Mouse (Mus musculus): ENCODE measurements around the gene Wfdc1. TPM values are rescaled to one million over a fixed set of nuclear protein-coding genes. Genes with fewer than 3 reads are reported as not detected.
A peak's percentile ranks its signal among the peaks of the same experiment; 100 is the strongest.

Wfdc1 gene
- total RNA-seq, 1 experiment, result 0.13 TPM

- Histone ChIP-seq H3K9me3 (ENCODE audit: control insufficient read depth, insufficient read depth, low read depth, low read length) (no peaks in the 10 kb centered on the region), H3K27ac (ENCODE audit: insufficient read depth, low read depth, low read length, poor library complexity, severe bottlenecking) (no peak overlapping the region), H3K4me3 (ENCODE audit: insufficient read depth in 1 of 2, low read depth in 1 of 2, low read length in 2 of 2, poor library complexity in 1 of 2, severe bottlenecking in 1 of 2) (no peak overlapping the region), H3K9ac (ENCODE audit: insufficient read depth, low read depth, low read length, poor library complexity, severe bottlenecking) (no peak overlapping the region), H3K36me3 (ENCODE audit: control insufficient read depth, insufficient read depth, low read length, poor library complexity, severe bottlenecking) (no peaks in the 10 kb centered on the region), H3K4me1 (ENCODE audit: control insufficient read depth in 2 of 2, insufficient read depth in 2 of 2, low read length in 2 of 2, poor library complexity in 1 of 2) (peaks cover 11 to 32% of the 10 kb centered on the region in 2 experiments; a peak in 3 of 4 replicates)
- TF ChIP-seq HCFC1 (IDR thresholded peaks at IDR 0.05; ENCODE audit: borderline replicate concordance, insufficient read depth, low read length), result no peak
- no peak for TF ChIP-seq MAFK (IDR thresholded peaks at IDR 0.05; ENCODE audit: insufficient read depth, low read depth, low read length)
- no peak for TF ChIP-seq CHD2 (IDR thresholded peaks at IDR 0.05; ENCODE audit: low read depth, low read length)
- no peak for TF ChIP-seq ZNF384 (IDR thresholded peaks at IDR 0.05; ENCODE audit: low read depth, low read length)
- no peak for TF ChIP-seq ZC3H11A (IDR thresholded peaks at IDR 0.05; ENCODE audit: borderline replicate concordance, low read depth, low read length)
- no peak for DNase-seq (ENCODE audit: low read depth, low spot score)
- in situ Hi-C loops (cut with MboI; ENCODE audit: low sequenced_read_pairs in 2 of 2, unreplicated experiment in 2 of 2), result no loop called here
Measured at GRCm38 (mm10) chr8:119623744-119624143, 42.4 kb upstream of the Wfdc1 start.

- H3K9ac ChIP-seq (ENCODE audit: insufficient read depth, low read depth, low read length, poor library complexity, severe bottlenecking), result no peak overlapping the region
- H3K4me3 ChIP-seq (ENCODE audit: insufficient read depth in 1 of 2, low read depth in 1 of 2, low read length in 2 of 2, poor library complexity in 1 of 2, severe bottlenecking in 1 of 2), result no peak overlapping the region
- no peaks in the 10 kb centered on the region for H3K36me3 ChIP-seq (ENCODE audit: control insufficient read depth, insufficient read depth, low read length, poor library complexity, severe bottlenecking)
- no peaks in the 10 kb centered on the region for H3K9me3 ChIP-seq (ENCODE audit: control insufficient read depth, insufficient read depth, low read depth, low read length)
- DNase-seq (ENCODE audit: low read depth, low spot score), result no peak
- in situ Hi-C loops (cut with MboI; ENCODE audit: low sequenced_read_pairs in 2 of 2, unreplicated experiment in 2 of 2), result no loop called here
- H3K4me1 ChIP-seq (ENCODE audit: control insufficient read depth in 2 of 2, insufficient read depth in 2 of 2, low read length in 2 of 2, poor library complexity in 1 of 2), result peaks cover 9 to 28% of the 10 kb centered on the region in 2 experiments; a peak in 3 of 4 replicates
- no peak overlapping the region for H3K27ac ChIP-seq (ENCODE audit: insufficient read depth, low read depth, low read length, poor library complexity, severe bottlenecking)
- TF ChIP-seq HCFC1 (IDR thresholded peaks at IDR 0.05; ENCODE audit: borderline replicate concordance, insufficient read depth, low read length), result no peak
- no peak for TF ChIP-seq CHD2 (IDR thresholded peaks at IDR 0.05; ENCODE audit: low read depth, low read length)
- TF ChIP-seq MAFK (IDR thresholded peaks at IDR 0.05; ENCODE audit: insufficient read depth, low read depth, low read length), result no peak
- no peak for TF ChIP-seq ZC3H11A (IDR thresholded peaks at IDR 0.05; ENCODE audit: borderline replicate concordance, low read depth, low read length)
- no peak for TF ChIP-seq ZNF384 (IDR thresholded peaks at IDR 0.05; ENCODE audit: low read depth, low read length)
Measured at GRCm38 (mm10) chr8:119624916-119625315, 41.2 kb upstream of the Wfdc1 start.

- H3K27ac ChIP-seq (ENCODE audit: insufficient read depth, low read depth, low read length, poor library complexity, severe bottlenecking), result no peak overlapping the region
- H3K4me3 ChIP-seq (ENCODE audit: insufficient read depth in 1 of 2, low read depth in 1 of 2, low read length in 2 of 2, poor library complexity in 1 of 2, severe bottlenecking in 1 of 2), result peak overlapping the region; percentile 5 to 18; a peak in 2 of 4 replicates
- no peaks in the 10 kb centered on the region for H3K9me3 ChIP-seq (ENCODE audit: control insufficient read depth, insufficient read depth, low read depth, low read length)
- H3K36me3 ChIP-seq (ENCODE audit: control insufficient read depth, insufficient read depth, low read length, poor library complexity, severe bottlenecking), result no peaks in the 10 kb centered on the region
- H3K4me1 ChIP-seq (ENCODE audit: control insufficient read depth in 2 of 2, insufficient read depth in 2 of 2, low read length in 2 of 2, poor library complexity in 1 of 2), result peaks cover 9 to 25% of the 10 kb centered on the region in 2 experiments; a peak in 3 of 4 replicates
- DNase-seq (ENCODE audit: low read depth, low spot score), result no peak
- H3K9ac ChIP-seq (ENCODE audit: insufficient read depth, low read depth, low read length, poor library complexity, severe bottlenecking), result no peak overlapping the region
- TF ChIP-seq ZNF384 (IDR thresholded peaks at IDR 0.05; ENCODE audit: low read depth, low read length), result no peak
- in situ Hi-C loops (cut with MboI; ENCODE audit: low sequenced_read_pairs in 2 of 2, unreplicated experiment in 2 of 2), result no loop called here
Measured at GRCm38 (mm10) chr8:119625788-119626187, 40.4 kb upstream of the Wfdc1 start.

- no peak for TF ChIP-seq HCFC1 (IDR thresholded peaks at IDR 0.05; ENCODE audit: borderline replicate concordance, insufficient read depth, low read length)
- TF ChIP-seq ZNF384 (IDR thresholded peaks at IDR 0.05; ENCODE audit: low read depth, low read length), result no peak
- TF ChIP-seq MAFK (IDR thresholded peaks at IDR 0.05; ENCODE audit: insufficient read depth, low read depth, low read length), result no peak
- no peak for TF ChIP-seq ZC3H11A (IDR thresholded peaks at IDR 0.05; ENCODE audit: borderline replicate concordance, low read depth, low read length)
- TF ChIP-seq CHD2 (IDR thresholded peaks at IDR 0.05; ENCODE audit: low read depth, low read length), result no peak
- Histone ChIP-seq H3K4me3 (ENCODE audit: insufficient read depth in 1 of 2, low read depth in 1 of 2, low read length in 2 of 2, poor library complexity in 1 of 2, severe bottlenecking in 1 of 2) (no peak overlapping the region), H3K9me3 (ENCODE audit: control insufficient read depth, insufficient read depth, low read depth, low read length) (no peaks in the 10 kb centered on the region), H3K4me1 (ENCODE audit: control insufficient read depth in 2 of 2, insufficient read depth in 2 of 2, low read length in 2 of 2, poor library complexity in 1 of 2) (peaks cover 4 to 15% of the 10 kb centered on the region in 2 experiments; a peak in 3 of 4 replicates), H3K9ac (ENCODE audit: insufficient read depth, low read depth, low read length, poor library complexity, severe bottlenecking) (no peak overlapping the region), H3K27ac (ENCODE audit: insufficient read depth, low read depth, low read length, poor library complexity, severe bottlenecking) (no peak overlapping the region), H3K36me3 (ENCODE audit: control insufficient read depth, insufficient read depth, low read length, poor library complexity, severe bottlenecking) (no peaks in the 10 kb centered on the region)
- DNase-seq (ENCODE audit: low read depth, low spot score), result no peak
- in situ Hi-C loops (cut with MboI; ENCODE audit: low sequenced_read_pairs in 2 of 2, unreplicated experiment in 2 of 2), result no loop called here
Measured at GRCm38 (mm10) chr8:119627199-119627598, 39.0 kb upstream of the Wfdc1 start.
